Mouse (Mus musculus): Measurements from ENCODE around the gene Slc22a2. TPM values are rescaled to one million over a fixed set of nuclear protein-coding genes. Genes with fewer than 3 reads are reported as not detected.
A peak's percentile ranks its signal among the peaks of the same experiment; 100 is the strongest.

Gene Slc22a2
- polyA plus RNA-seq, 1 experiment from 2014 or later, result not detected

DNA sequence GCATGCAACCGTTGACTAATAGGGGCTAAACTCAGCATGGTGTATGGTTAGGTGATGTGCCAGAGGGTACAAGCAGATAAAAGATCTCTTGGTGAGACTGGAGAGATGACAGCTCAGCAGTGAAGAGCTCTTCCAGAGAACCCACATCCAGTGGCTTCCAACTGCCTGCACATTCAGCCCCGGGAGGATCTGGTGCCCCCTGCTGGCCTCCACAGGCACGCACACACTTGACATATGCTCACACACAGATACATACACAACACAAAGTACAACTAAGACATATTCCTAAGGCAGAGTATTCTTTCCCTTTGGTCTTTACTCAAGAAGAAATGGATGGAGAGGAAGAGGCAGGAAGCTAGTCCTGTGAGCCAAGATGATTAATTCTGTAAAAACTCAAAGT, 55.7 kb downstream of the Slc22a2 start:
- Histone ChIP-seq H3K27me3 (replicated peaks) (peaks cover 21% of the 10 kb centered on the region; the same call in 1 of the 2 replicates), H3K9me3 (replicated peaks) (peaks cover 4% of the 10 kb centered on the region; the same call in 1 of the 2 replicates), H3K4me2 (no peak overlapping the region), H3K4me3 (no peak overlapping the region), H3K9ac (no peak overlapping the region), H3K4me1 (no peaks in the 10 kb centered on the region), H3K36me3 (no peaks in the 10 kb centered on the region), H3K27ac (no peak overlapping the region)
- WGBS (ENCODE audit: insufficient replicate concordance), result 76% methylated on average over 3 of the region's 3 CpGs
- ATAC-seq, result no peak

DNA sequence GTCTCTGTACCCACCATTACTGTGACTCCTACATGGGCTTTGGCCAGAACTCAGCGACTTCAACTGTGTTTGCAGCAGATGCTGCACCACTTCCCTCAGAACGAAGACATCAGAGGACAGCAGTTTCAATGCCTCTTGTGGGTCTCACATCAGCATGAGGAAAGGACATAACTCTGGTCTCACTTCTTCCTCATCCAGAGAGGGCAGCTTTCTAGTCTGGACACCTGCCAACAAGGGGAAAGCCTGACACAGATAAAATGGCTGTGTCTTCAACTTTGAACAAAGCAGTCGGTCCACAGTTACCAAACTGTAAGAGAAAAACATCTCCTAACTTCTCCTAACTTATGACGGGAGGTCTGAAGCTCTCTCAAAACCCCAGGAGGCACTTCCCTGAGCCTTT, 57.2 kb downstream of the Slc22a2 start:
- H3K27ac ChIP-seq, result no peak overlapping the region
- H3K27me3 ChIP-seq (replicated peaks), result peaks cover 17% of the 10 kb centered on the region; the same call in 1 of the 2 replicates
- H3K4me2 ChIP-seq, result no peak overlapping the region
- peaks cover 4% of the 10 kb centered on the region; the same call in 1 of the 2 replicates for H3K9me3 ChIP-seq (replicated peaks)
- H3K4me3 ChIP-seq, result no peak overlapping the region
- H3K9ac ChIP-seq, result no peak overlapping the region
- H3K36me3 ChIP-seq, result no peaks in the 10 kb centered on the region
- 49% methylated on average over 4 of the region's 4 CpGs for WGBS (ENCODE audit: insufficient replicate concordance)
- ATAC-seq, result no peak
- H3K4me1 ChIP-seq, result no peaks in the 10 kb centered on the region

DNA sequence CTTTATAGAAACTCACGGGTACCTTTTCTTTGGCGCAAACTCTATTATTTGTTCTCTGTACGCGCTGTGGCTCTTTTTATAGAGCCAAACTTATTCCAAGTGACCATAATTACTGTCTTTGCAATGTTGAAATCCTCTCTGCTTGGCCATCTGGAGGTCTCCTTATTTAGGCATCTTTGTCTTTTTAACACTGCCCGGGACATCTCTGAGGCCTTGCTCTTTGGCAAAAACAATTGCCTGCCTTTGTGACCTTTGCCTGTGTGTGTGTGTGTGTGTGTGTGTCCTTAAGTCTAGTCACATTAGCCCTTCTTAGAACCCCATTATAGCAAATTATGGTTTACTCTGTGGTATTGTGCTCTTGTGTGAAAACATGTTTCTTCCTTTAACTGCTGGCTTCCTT, 61.5 kb downstream of the Slc22a2 start:
- no peak overlapping the region for H3K27ac ChIP-seq
- no peaks in the 10 kb centered on the region for H3K9me3 ChIP-seq (replicated peaks)
- ATAC-seq, result no peak
- H3K9ac ChIP-seq, result no peak overlapping the region
- H3K4me1 ChIP-seq, result no peaks in the 10 kb centered on the region
- H3K4me2 ChIP-seq, result no peak overlapping the region
- no peaks in the 10 kb centered on the region for H3K36me3 ChIP-seq
- H3K27me3 ChIP-seq (replicated peaks), result peaks cover 15% of the 10 kb centered on the region; the same call in 1 of the 2 replicates
- H3K4me3 ChIP-seq, result no peak overlapping the region
- WGBS (ENCODE audit: insufficient replicate concordance), result 79% methylated on average over 5 of the region's 5 CpGs

DNA sequence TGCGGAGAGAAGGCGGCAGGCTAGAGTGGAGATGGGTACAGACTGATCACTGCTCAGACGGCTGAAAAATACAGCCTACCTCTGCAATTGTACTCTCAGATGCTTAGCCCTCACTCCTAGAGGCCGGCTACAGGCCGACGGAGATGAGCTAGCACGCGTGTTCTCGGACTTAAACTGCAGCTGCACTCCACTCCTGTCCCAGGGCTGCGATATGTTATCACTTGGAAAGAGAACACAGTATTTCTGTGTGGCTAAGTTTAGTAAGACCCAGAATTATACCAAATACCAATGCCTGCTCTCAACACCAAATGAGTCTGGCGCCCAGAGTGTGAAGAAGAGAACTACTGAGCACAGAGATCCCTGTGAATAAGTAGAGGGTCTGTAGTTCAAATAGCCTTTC, 68.7 kb downstream of the Slc22a2 start:
- H3K4me3 ChIP-seq, result no peak overlapping the region
- H3K4me2 ChIP-seq, result no peak overlapping the region
- no peaks in the 10 kb centered on the region for H3K36me3 ChIP-seq
- H3K4me1 ChIP-seq, result no peaks in the 10 kb centered on the region
- H3K9ac ChIP-seq, result no peak overlapping the region
- H3K9me3 ChIP-seq (replicated peaks), result no peaks in the 10 kb centered on the region
- ATAC-seq, result no peak
- WGBS (ENCODE audit: insufficient replicate concordance), result 79% methylated on average over 11 of the region's 11 CpGs
- peaks cover 20% of the 10 kb centered on the region for H3K27me3 ChIP-seq (replicated peaks)
- no peak overlapping the region for H3K27ac ChIP-seq

- Histone ChIP-seq H3K36me3 (no peaks in the 10 kb centered on the region), H3K4me1 (no peaks in the 10 kb centered on the region), H3K4me2 (no peak overlapping the region), H3K9ac (no peak overlapping the region), H3K9me3 (replicated peaks) (no peaks in the 10 kb centered on the region), H3K4me3 (no peak overlapping the region), H3K27ac (no peak overlapping the region), H3K27me3 (replicated peaks) (peaks cover 13% of the 10 kb centered on the region)
- ATAC-seq, result no peak
- WGBS (ENCODE audit: insufficient replicate concordance), result 81% methylated on average over 3 of the region's 3 CpGs
Measured at GRCm38 (mm10) chr17:12654061-12654460, 70.1 kb downstream of the Slc22a2 start.

GRCm38 (mm10) chr17:12655826-12656225, 71.9 kb downstream of the Slc22a2 start:
- Histone ChIP-seq H3K9ac (no peak overlapping the region), H3K4me1 (no peaks in the 10 kb centered on the region), H3K27me3 (replicated peaks) (peaks cover 13% of the 10 kb centered on the region; the same call in 1 of the 2 replicates), H3K4me2 (no peak overlapping the region), H3K36me3 (no peaks in the 10 kb centered on the region), H3K9me3 (replicated peaks) (no peaks in the 10 kb centered on the region), H3K27ac (no peak overlapping the region), H3K4me3 (no peak overlapping the region)
- ATAC-seq, result no peak
- WGBS (ENCODE audit: insufficient replicate concordance), result 28% methylated on average over 7 of the region's 7 CpGs

DNA sequence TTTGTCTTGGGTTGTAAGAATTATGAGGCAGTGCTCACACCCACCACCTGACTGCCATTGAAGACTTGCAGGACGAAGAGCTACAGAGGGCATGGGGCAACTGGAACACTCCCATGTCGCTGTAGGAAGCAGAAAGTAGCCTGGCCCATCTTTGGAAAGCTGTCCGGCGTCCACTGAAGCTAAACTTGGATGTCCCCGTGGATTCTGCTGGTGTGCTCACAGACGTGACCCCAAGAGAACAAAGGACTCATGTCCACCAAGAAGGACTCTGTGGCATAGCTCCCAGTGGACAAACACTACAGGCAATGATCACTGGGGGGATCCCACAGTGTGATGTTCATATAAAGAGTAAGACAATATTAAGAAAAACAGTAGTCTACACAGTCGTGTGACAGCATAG, 74.9 kb downstream of the Slc22a2 start:
- no peaks in the 10 kb centered on the region for H3K9me3 ChIP-seq (replicated peaks)
- H3K4me3 ChIP-seq, result no peak overlapping the region
- no peak overlapping the region for H3K4me2 ChIP-seq
- 64% methylated on average over 7 of the region's 7 CpGs for WGBS (ENCODE audit: insufficient replicate concordance)
- H3K4me1 ChIP-seq, result no peaks in the 10 kb centered on the region
- peaks cover 31% of the 10 kb centered on the region for H3K27me3 ChIP-seq (replicated peaks)
- no peak overlapping the region for H3K9ac ChIP-seq
- no peak for ATAC-seq
- no peak overlapping the region for H3K27ac ChIP-seq
- H3K36me3 ChIP-seq, result no peaks in the 10 kb centered on the region

GRCm38 (mm10) chr17:12659233-12659632, 75.3 kb downstream of the Slc22a2 start:
- no peak for ATAC-seq
- H3K4me3 ChIP-seq, result no peak overlapping the region
- H3K27me3 ChIP-seq (replicated peaks), result peaks cover 33% of the 10 kb centered on the region
- H3K9ac ChIP-seq, result no peak overlapping the region
- no peak overlapping the region for H3K4me2 ChIP-seq
- H3K9me3 ChIP-seq (replicated peaks), result no peaks in the 10 kb centered on the region
- no peak overlapping the region for H3K27ac ChIP-seq
- H3K4me1 ChIP-seq, result peaks cover 3% of the 10 kb centered on the region; the same call in 1 of the 2 replicates
- 77% methylated on average over 10 of the region's 10 CpGs for WGBS (ENCODE audit: insufficient replicate concordance)
- H3K36me3 ChIP-seq, result no peaks in the 10 kb centered on the region

GRCm38 (mm10) chr17:12660572-12661260, 76.8 kb downstream of the Slc22a2 start:
- no peaks in the 10 kb centered on the region for H3K36me3 ChIP-seq
- H3K4me2 ChIP-seq, result no peak overlapping the region
- WGBS (ENCODE audit: insufficient replicate concordance), result 58% methylated on average over 13 of the region's 13 CpGs
- peaks cover 4% of the 10 kb centered on the region; the same call in 1 of the 2 replicates for H3K4me1 ChIP-seq
- no peak for ATAC-seq
- H3K27me3 ChIP-seq (replicated peaks), result peaks cover 38% of the 10 kb centered on the region
- H3K27ac ChIP-seq, result no peak overlapping the region
- no peaks in the 10 kb centered on the region for H3K9me3 ChIP-seq (replicated peaks)
- H3K9ac ChIP-seq, result no peak overlapping the region
- no peak overlapping the region for H3K4me3 ChIP-seq

DNA sequence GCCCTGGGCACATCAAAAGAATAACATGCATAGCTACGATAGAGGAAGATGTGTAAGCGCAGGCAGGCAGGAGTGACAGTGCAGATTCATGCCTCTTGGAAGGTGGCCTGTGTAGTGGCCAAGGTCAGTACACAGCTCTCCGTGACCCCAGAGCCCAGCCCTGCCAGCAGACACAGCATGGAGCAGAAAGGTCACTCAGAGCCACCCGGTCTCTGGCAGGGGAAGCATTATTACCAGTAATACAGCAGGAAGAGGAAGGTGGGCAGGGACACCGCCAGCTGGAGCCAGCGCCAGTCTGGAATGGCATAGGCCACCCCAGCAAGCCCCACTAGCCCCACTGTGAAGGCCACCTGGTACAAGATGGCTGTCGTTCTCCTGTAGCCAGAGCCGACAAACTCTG, 80.2 kb downstream of the Slc22a2 start:
- Histone ChIP-seq H3K4me1 (peaks cover 24% of the 10 kb centered on the region), H3K27ac (no peak overlapping the region), H3K9ac (no peak overlapping the region), H3K4me2 (no peak overlapping the region), H3K27me3 (replicated peaks) (peaks cover 29% of the 10 kb centered on the region; the same call in 1 of the 2 replicates), H3K9me3 (replicated peaks) (no peaks in the 10 kb centered on the region), H3K36me3 (no peaks in the 10 kb centered on the region), H3K4me3 (no peak overlapping the region)
- WGBS (ENCODE audit: insufficient replicate concordance), result 72% methylated on average over 8 of the region's 8 CpGs
- ATAC-seq, result no peak

- Histone ChIP-seq H3K4me1 (peaks cover 50% of the 10 kb centered on the region), H3K36me3 (no peaks in the 10 kb centered on the region), H3K27ac (peak overlapping the region; percentile 74), H3K9ac (peak overlapping the region; percentile 20; the same call in 1 of the 2 replicates), H3K9me3 (replicated peaks) (no peaks in the 10 kb centered on the region), H3K4me3 (no peak overlapping the region), H3K4me2 (peak overlapping the region; percentile 29), H3K27me3 (replicated peaks) (peaks cover 8% of the 10 kb centered on the region; the same call in 1 of the 2 replicates)
- peak; percentile 83 for ATAC-seq
- 13% methylated on average over 7 of the region's 7 CpGs for WGBS (ENCODE audit: insufficient replicate concordance)
Measured at GRCm38 (mm10) chr17:12668478-12669362, 84.8 kb downstream of the Slc22a2 start.

GRCm38 (mm10) chr17:12669363-12669679, 85.4 kb downstream of the Slc22a2 start:
- peak overlapping the region; percentile 29 for H3K4me2 ChIP-seq

More at GRCm38 (mm10) chr17:12669363-12669679, 85.4 kb downstream of the Slc22a2 start:
- no peak overlapping the region for H3K4me3 ChIP-seq
- H3K27ac ChIP-seq, result peak overlapping the region; percentile 74
- H3K36me3 ChIP-seq, result no peaks in the 10 kb centered on the region
- no peaks in the 10 kb centered on the region for H3K9me3 ChIP-seq (replicated peaks)
- H3K9ac ChIP-seq, result peak overlapping the region; percentile 20; the same call in 1 of the 2 replicates
- H3K4me1 ChIP-seq, result peaks cover 46% of the 10 kb centered on the region
- peak; percentile 84 for ATAC-seq
- peaks cover 5% of the 10 kb centered on the region; the same call in 1 of the 2 replicates for H3K27me3 ChIP-seq (replicated peaks)
